Mouse (Mus musculus) cerebellum, postnatal 10 days (tissue): ENCODE results near the gene Gm28961.
"Not testable (repeated sequence)": the region's sequence is repeated elsewhere in the genome, so short reads cannot be mapped to it uniquely, and the experiment has no call there.

Experiments
- DNase-seq, 2 experiments: peaks; one replicate each; pipeline ENCODE4 v3.0.0; 2021; ENCODE audit warnings: mixed read lengths in 2 of 2

Gm28961 gene

DNA sequence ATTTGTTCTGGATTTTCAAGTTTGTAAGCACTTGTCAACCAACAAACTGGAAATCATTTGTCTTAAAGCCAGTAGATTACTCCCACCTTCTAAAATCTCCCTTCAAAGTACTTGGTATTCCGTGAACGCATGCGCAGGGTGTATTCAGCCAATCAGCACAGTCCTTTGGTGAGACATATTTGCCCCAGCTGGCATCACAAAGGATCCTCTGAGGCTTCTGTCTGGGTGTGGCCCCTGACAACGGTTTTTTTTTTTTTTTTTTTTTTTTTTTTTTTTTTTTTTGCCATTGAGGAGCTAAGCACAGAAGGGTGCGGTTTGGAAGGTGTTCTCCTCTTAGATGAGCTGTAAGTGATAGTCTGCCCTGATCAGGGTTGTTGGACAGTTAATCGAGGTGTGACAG, at the start of gene Gm28961:
Gene Gm28961 (plus strand): TSS at position 301 of the 400 bp plus-strand sequence.
- not testable (repeated sequence) for DNase-seq
